Mouse (Mus musculus): ENCODE data around the gene Macf1. TPM values are rescaled to one million over a fixed set of nuclear protein-coding genes. Genes with fewer than 3 reads are reported as not detected.

The Macf1 gene
- polyA plus RNA-seq, 1 experiment from 2014 or later, result 76.5 TPM

DNA sequence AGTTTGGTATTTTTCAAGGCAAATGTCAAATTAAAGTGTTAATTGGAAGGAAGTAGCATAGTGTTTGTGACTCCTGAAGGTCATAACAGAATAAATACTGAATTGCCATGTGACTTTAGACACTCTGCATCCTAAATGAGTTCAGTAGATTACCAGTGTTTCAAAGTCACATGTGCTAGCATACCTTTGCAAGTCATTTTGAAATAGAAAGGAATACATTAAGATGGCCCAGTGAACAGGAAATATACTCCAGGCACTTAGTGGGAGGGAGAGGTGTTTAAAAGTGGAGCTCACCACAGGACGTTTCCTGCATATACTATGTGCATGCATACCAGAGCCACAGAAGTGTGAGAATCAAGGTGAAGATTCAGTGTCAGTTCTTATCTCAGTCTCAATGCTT is 174.0 kb downstream of the Macf1 start:
- 47% methylated on average over 1 of the region's 1 CpGs for WGBS
- no peaks in the 10 kb centered on the region for H3K27me3 ChIP-seq (replicated peaks; ENCODE audit: control insufficient read depth, insufficient read depth, low read length)
- no peaks in the 10 kb centered on the region for H3K4me1 ChIP-seq (ENCODE audit: control insufficient read depth, insufficient read depth, low read length)
- no peaks in the 10 kb centered on the region for H3K9me3 ChIP-seq (replicated peaks; ENCODE audit: control insufficient read depth, low read length)
- ATAC-seq (no peak), DNase-seq (ENCODE audit: low spot score) (no peak)
- no peak overlapping the region for H3K9ac ChIP-seq (ENCODE audit: low read length)
- H3K4me2 ChIP-seq (ENCODE audit: low read length), result no peak overlapping the region
- H3K27ac ChIP-seq (ENCODE audit: low read depth, low read length), result no peak overlapping the region
- no peak overlapping the region for H3K4me3 ChIP-seq (ENCODE audit: low read depth, low read length)
- peaks cover 68% of the 10 kb centered on the region for H3K36me3 ChIP-seq (ENCODE audit: control insufficient read depth, insufficient read depth, low read length)

- Histone ChIP-seq H3K4me1 (ENCODE audit: control insufficient read depth, insufficient read depth, low read length) (no peaks in the 10 kb centered on the region), H3K9ac (ENCODE audit: low read length) (no peak overlapping the region), H3K27ac (ENCODE audit: low read depth, low read length) (no peak overlapping the region), H3K9me3 (replicated peaks; ENCODE audit: control insufficient read depth, low read length) (no peaks in the 10 kb centered on the region), H3K27me3 (replicated peaks; ENCODE audit: control insufficient read depth, insufficient read depth, low read length) (no peaks in the 10 kb centered on the region), H3K4me2 (ENCODE audit: low read length) (no peak overlapping the region), H3K36me3 (ENCODE audit: control insufficient read depth, insufficient read depth, low read length) (peaks cover 77% of the 10 kb centered on the region), H3K4me3 (ENCODE audit: low read depth, low read length) (no peak overlapping the region)
- ATAC-seq (no peak), DNase-seq (ENCODE audit: low spot score) (no peak)
- 89% methylated on average over 3 of the region's 3 CpGs for WGBS
Measured at GRCm38 (mm10) chr4:123489086-123489485, 195.1 kb downstream of the Macf1 start.

DNA sequence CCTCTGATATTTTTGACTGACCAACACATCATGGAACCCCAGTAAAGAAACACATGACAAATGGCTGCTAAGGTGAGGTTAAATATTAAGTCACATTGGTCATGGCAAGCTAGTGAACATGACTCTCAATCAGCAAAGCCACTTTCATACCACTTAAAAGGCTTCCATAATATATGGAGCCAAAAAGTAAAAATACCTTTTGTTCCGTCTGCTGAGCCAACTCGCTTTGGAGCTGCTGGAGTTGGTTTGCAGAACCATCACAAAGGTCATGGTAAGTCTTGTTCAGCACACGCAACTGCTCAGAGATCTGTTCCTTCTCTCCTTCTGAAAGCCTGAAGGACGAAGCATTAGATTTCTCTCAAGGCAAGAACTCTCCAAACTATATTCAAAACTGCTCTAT is 204.2 kb downstream of the Macf1 start:
- Histone ChIP-seq H3K36me3 (ENCODE audit: control insufficient read depth, insufficient read depth, low read length) (peaks cover 72% of the 10 kb centered on the region), H3K27me3 (replicated peaks; ENCODE audit: control insufficient read depth, insufficient read depth, low read length) (no peaks in the 10 kb centered on the region), H3K4me3 (ENCODE audit: low read depth, low read length) (no peak overlapping the region), H3K9ac (ENCODE audit: low read length) (no peak overlapping the region), H3K4me1 (ENCODE audit: control insufficient read depth, insufficient read depth, low read length) (no peaks in the 10 kb centered on the region), H3K9me3 (replicated peaks; ENCODE audit: control insufficient read depth, low read length) (no peaks in the 10 kb centered on the region), H3K4me2 (ENCODE audit: low read length) (no peak overlapping the region), H3K27ac (ENCODE audit: low read depth, low read length) (no peak overlapping the region)
- ATAC-seq (no peak), DNase-seq (ENCODE audit: low spot score) (no peak)
- WGBS, result 97% methylated on average over 4 of the region's 4 CpGs

- H3K9me3 ChIP-seq (replicated peaks; ENCODE audit: control insufficient read depth, low read length), result no peaks in the 10 kb centered on the region
- no peaks in the 10 kb centered on the region for H3K27me3 ChIP-seq (replicated peaks; ENCODE audit: control insufficient read depth, insufficient read depth, low read length)
- ATAC-seq (no peak), DNase-seq (ENCODE audit: low spot score) (no peak)
- H3K4me3 ChIP-seq (ENCODE audit: low read depth, low read length), result no peak overlapping the region
- H3K27ac ChIP-seq (ENCODE audit: low read depth, low read length), result no peak overlapping the region
- WGBS, result 76% methylated on average over 8 of the region's 8 CpGs
- H3K4me1 ChIP-seq (ENCODE audit: control insufficient read depth, insufficient read depth, low read length), result no peaks in the 10 kb centered on the region
- H3K9ac ChIP-seq (ENCODE audit: low read length), result no peak overlapping the region
- H3K4me2 ChIP-seq (ENCODE audit: low read length), result no peak overlapping the region
- H3K36me3 ChIP-seq (ENCODE audit: control insufficient read depth, insufficient read depth, low read length), result peaks cover 80% of the 10 kb centered on the region
Measured at GRCm38 (mm10) chr4:123478655-123479433, 205.3 kb downstream of the Macf1 start.

DNA sequence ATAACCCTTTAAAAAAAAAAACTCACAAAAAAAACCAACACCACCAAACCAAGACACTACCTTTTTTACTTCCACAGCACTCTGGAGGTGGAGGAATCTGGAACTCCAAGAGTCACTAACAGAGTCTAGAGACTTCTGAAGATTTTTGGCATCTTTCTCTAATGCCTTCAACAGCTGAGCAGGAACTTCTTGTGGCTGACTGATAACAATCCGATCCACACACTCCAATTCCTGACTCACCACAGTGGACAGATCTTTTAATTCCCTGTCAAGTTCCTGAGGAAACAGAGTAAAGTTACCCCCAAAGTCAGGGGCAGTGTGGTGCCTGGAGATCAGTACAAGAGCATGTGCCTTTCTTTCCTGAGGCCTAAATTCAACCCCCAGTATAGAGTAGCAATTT is 218.4 kb downstream of the Macf1 start:
- WGBS, result 91% methylated on average over 1 of the region's 1 CpGs
- H3K9me3 ChIP-seq (replicated peaks; ENCODE audit: control insufficient read depth, low read length), result no peaks in the 10 kb centered on the region

GRCm38 (mm10) chr4:123460595-123461272 is 223.4 kb downstream of the Macf1 start:
- DNase-seq (ENCODE audit: low spot score), result peak; percentile 19
- 70% methylated on average over 8 of the region's 8 CpGs for WGBS

More for the DNA sequence above, 218.4 kb downstream of the Macf1 start:
- Histone ChIP-seq H3K27me3 (replicated peaks; ENCODE audit: control insufficient read depth, insufficient read depth, low read length) (no peaks in the 10 kb centered on the region), H3K27ac (ENCODE audit: low read depth, low read length) (no peak overlapping the region), H3K9ac (ENCODE audit: low read length) (no peak overlapping the region), H3K4me2 (ENCODE audit: low read length) (no peak overlapping the region), H3K4me3 (ENCODE audit: low read depth, low read length) (no peak overlapping the region), H3K36me3 (ENCODE audit: control insufficient read depth, insufficient read depth, low read length) (peaks cover 76% of the 10 kb centered on the region), H3K4me1 (ENCODE audit: control insufficient read depth, insufficient read depth, low read length) (no peaks in the 10 kb centered on the region)
- ATAC-seq (no peak), DNase-seq (ENCODE audit: low spot score) (no peak)

DNA sequence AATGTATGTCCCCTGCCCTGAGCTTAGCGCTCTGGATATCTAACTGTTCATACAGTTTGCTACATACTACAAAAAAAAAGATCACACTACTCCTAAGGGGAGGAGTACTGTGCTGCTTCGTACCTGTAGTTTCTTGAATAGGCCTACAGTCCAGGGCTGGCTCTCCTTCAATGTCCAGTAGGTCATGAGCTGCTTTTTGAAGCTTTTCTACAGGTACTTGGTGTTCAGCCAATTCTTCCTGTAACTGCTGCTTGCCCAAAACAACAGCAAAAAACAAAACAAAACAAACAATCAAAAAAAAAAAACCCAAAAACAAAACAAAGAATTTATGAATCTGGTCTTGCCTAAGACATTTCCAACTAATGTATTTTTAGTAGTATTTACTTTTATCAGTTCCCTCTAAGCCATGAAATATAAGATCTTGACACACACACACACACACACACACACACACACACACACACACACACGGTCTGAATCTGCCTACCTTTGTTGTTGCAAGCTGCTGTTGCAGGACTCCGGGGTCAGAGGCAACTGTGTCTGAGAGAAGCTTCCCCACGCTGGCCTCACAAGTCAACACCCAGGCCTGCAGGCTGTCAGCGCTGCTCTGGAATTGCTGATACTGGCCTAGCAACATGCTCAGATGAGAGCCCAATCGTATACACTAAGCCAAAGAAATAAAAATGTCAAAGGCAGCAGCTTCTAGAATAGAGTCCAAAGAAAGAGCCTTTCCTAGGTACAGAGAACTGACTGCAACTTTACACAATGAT is 229.1 kb downstream of the Macf1 start:
- Histone ChIP-seq H3K9me3 (replicated peaks; ENCODE audit: control insufficient read depth, low read length) (no peaks in the 10 kb centered on the region), H3K9ac (ENCODE audit: low read length) (no peak overlapping the region), H3K4me3 (ENCODE audit: low read depth, low read length) (no peak overlapping the region), H3K36me3 (ENCODE audit: control insufficient read depth, insufficient read depth, low read length) (peaks cover 86% of the 10 kb centered on the region), H3K4me1 (ENCODE audit: control insufficient read depth, insufficient read depth, low read length) (no peaks in the 10 kb centered on the region), H3K27me3 (replicated peaks; ENCODE audit: control insufficient read depth, insufficient read depth, low read length) (no peaks in the 10 kb centered on the region), H3K4me2 (ENCODE audit: low read length) (no peak overlapping the region), H3K27ac (ENCODE audit: low read depth, low read length) (no peak overlapping the region)
- WGBS, result 88% methylated on average over 7 of the region's 7 CpGs
- ATAC-seq (no peak), DNase-seq (ENCODE audit: low spot score) (no peak)

More at GRCm38 (mm10) chr4:123460595-123461272, 223.4 kb downstream of the Macf1 start:
- H3K4me2 ChIP-seq (ENCODE audit: low read length), result no peak overlapping the region
- no peak overlapping the region for H3K27ac ChIP-seq (ENCODE audit: low read depth, low read length)
- H3K4me1 ChIP-seq (ENCODE audit: control insufficient read depth, insufficient read depth, low read length), result no peaks in the 10 kb centered on the region
- peaks cover 94% of the 10 kb centered on the region for H3K36me3 ChIP-seq (ENCODE audit: control insufficient read depth, insufficient read depth, low read length)
- H3K9ac ChIP-seq (ENCODE audit: low read length), result no peak overlapping the region
- H3K9me3 ChIP-seq (replicated peaks; ENCODE audit: control insufficient read depth, low read length), result no peaks in the 10 kb centered on the region
- H3K27me3 ChIP-seq (replicated peaks; ENCODE audit: control insufficient read depth, insufficient read depth, low read length), result no peaks in the 10 kb centered on the region
- no peak overlapping the region for H3K4me3 ChIP-seq (ENCODE audit: low read depth, low read length)
- ATAC-seq, result no peak

GRCm38 (mm10) chr4:123453729-123454128 is 230.4 kb downstream of the Macf1 start:
- Histone ChIP-seq H3K9ac (ENCODE audit: low read length) (no peak overlapping the region), H3K4me3 (ENCODE audit: low read depth, low read length) (no peak overlapping the region), H3K4me2 (ENCODE audit: low read length) (no peak overlapping the region), H3K9me3 (replicated peaks; ENCODE audit: control insufficient read depth, low read length) (no peaks in the 10 kb centered on the region), H3K36me3 (ENCODE audit: control insufficient read depth, insufficient read depth, low read length) (peaks cover 86% of the 10 kb centered on the region), H3K27ac (ENCODE audit: low read depth, low read length) (no peak overlapping the region), H3K27me3 (replicated peaks; ENCODE audit: control insufficient read depth, insufficient read depth, low read length) (no peaks in the 10 kb centered on the region), H3K4me1 (ENCODE audit: control insufficient read depth, insufficient read depth, low read length) (no peaks in the 10 kb centered on the region)
- DNase-seq (ENCODE audit: low spot score), result no peak
- no peak for ATAC-seq
- 100% methylated on average over 1 of the region's 1 CpGs for WGBS
